Mouse (Mus musculus) cerebellum, adult 9-10 months (tissue): ENCODE data around the gene B020004J07Rik.
"Not testable (repeated sequence)": the region's sequence is repeated elsewhere in the genome, so short reads cannot be mapped to it uniquely, and the experiment has no call there.

Experiments used
- DNase-seq: peaks from one replicate; pipeline ENCODE4 v3.0.0; 2022

The B020004J07Rik gene

DNA sequence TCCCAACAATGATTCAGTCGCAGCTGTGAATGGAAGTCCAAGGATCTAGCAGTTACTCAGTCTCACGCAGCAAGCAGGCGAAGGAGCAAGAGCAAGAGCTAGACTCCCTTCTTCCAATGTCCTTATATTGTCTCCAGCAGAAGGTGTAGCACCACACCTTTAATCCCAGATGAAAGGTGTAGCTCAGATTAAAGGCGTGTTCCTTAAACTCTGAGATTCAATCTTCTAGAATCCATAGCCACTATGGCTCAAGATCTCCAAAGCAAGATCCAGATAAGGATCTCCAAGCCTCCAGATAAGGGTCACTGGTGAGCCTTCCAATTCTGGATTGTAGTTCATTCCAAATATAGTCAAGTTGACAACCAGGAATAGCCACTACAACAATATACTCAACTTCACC is at the start of gene B020004J07Rik:
Gene B020004J07Rik (minus strand): TSS at position 101 of the 400 bp plus-strand sequence.
- DNase-seq: not testable (repeated sequence)

DNA sequence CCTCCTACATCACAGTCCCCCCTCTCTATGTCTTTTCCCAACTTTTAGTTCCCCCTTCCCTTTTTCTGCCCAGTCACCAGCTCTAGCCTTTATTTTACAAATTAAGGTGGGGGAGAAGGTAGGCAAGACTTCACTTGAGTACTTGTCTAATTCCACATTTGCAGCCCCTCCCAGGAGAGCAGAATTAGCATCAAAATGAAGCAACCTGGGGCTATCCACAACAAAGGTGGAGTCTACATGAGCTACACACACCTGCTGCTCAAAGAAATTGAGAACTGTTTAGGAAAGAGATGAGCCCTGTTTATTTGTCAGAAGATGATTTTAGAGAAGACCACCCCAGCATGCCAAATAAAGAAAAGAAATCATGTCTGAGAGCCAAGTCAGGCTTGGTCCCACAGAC is 45.6 kb upstream of the B020004J07Rik start:
- DNase-seq: no peak

DNA sequence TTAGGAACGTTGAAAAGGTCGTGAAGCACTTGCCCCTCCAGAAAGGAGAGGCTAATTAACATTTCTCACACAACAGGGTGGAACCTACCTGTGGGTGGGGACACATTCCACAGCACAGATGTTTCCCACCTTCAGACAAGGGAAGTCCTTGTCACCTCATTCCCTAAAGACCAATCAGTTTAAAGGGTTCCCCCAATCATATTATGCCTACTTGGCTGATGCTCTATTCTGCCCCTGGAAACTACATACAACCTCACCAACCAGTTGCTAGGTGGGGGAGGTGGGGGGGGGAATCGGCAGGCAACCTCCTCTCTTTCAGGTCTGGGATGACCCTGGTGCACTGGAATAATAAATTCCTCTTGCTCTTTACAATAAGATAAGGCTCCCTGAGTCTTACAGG is 39.8 kb upstream of the B020004J07Rik start:
- DNase-seq: no peak

DNA sequence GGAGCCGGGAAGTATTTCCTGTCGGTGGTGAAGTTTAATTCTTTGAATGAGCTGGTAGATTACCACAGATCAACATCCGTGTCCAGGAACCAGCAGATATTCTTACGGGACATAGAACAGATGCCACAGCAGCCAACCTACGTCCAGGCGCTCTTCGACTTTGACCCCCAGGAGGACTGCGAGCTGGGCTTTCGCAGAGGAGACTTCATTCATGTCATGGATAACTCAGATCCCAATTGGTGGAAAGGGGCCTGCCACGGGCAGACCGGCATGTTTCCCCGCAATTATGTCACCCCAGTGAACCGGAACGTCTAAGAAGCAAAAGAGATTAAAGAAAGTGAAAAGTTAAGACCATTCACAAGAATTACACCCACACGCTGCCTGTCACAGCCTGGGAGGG is 31.9 kb upstream of the B020004J07Rik start:
- not testable (repeated sequence) for DNase-seq

DNA sequence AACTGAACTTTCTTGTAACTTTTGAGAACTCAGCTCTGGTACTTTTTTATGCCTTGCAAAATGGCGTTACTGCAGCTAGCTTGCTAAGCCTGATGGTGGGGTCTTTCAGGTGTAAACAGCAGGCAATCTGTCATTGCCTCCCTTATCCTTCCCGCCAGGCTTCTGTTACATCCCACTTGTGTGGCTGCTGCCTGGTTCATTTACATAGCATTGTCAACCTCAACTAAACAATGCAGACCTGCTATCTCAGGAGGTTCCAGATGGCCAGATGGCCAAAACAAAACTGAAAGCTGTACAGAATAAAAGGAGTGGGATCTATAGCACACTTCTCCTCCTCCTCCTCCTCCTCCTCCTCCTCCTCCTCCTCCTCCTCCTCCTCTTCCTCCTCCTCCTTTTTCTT is 28.2 kb upstream of the B020004J07Rik start:
- peak; percentile 34 for DNase-seq

DNA sequence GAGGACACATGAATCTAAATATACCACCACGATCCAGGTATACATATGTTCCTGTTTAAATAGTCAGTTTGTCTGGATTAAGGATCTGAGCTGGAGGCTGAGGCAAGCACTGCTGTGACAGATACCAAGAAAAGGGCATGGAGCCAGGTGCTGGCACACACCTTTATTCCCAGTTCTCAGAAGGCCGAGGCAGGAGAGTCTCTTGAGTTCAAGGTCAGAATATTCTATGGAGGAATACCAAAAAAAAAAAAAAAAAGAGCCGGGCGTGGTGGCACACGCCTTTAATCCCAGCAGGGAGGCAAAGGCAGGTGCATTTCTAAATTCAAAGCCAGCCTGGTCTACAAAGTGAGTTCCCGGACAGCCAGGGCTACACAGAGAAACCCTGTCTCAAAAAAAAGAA is 18.5 kb upstream of the B020004J07Rik start:
- DNase-seq: no peak

DNA sequence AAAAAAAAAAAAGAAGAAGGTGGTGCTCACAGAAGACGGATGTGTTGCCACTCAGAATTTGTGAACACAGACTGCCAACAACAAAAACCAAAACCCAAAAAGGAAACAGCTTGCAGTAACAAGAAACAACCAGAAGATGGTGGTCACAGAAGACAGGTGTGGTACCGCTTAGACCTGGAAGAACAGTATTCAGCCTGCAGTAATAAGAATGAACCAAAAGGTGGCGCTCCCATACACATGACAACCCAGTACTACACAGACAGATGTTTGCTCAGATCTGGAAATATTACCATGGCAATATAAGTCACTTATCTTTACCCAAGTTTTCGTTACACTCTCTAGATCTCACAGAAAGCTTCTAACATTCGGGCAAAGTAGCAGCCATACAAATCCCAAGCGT is 17.1 kb upstream of the B020004J07Rik start:
- peak; percentile 11 for DNase-seq

DNA sequence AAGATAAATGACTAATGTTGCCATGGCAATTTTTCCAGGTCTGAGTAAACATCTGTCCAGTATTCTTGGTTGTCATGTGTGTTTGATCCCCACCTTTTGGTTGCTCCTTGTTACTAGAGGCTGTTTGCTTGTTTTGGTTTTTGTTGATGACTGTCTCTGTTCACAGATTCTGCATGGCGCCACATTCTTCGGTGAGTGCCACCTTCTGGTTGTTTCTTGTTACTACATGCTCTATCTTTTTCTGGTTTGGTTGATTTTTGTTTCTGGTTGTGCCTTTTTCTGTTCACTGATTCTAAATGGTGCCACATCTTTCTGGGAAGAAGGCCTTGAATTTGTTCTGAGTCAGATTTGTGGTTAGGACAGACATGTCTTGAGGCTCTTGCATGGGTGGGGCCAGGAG is 7.1 kb upstream of the B020004J07Rik start:
- DNase-seq: no peak
